11 mouse cellular contexts compared by ENCODE assay signal in the genomic region with DNA sequence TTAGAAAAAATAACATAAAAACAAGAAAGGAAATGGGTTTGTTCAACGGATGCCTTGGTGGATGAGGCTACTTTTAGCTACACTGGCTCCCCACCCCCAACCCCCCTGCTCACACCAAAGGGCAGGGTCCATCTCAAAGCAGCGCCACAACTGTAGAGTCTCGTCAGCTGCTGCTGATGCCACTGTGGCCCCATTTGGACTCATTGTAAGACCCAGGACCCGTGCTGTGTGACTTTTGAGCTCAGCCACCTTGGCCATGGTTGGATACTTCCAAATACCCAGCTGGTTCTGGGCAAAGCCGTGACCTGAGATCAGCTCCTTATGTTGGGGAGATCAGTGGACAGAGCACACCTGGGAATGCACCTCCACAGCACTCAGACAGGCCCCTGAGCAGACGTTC. TPM values are rescaled to one million over a fixed set of nuclear protein-coding genes. Genes with fewer than 3 reads are reported as not detected.
DNase-seq lines count a peak whose midpoint lies in the region; ATAC-seq and TF ChIP-seq lines count a peak whose summit lies in the region.
"Had no signal": no experiment of that assay in that cellular context is flagged by ENCODE, and none has a peak within 500 bp of the region (broad histone marks: within the 10 kb centered on the region; RNA-seq: fewer than 3 reads in every experiment).

No protein-coding gene starts in this region.

- no peak overlapping the region for H3K4me3 ChIP-seq in kidney, embryonic 15.5 days (replicated peaks)
- no peak overlapping the region for H3K4me3 ChIP-seq in liver, embryonic 13.5 days (replicated peaks)
- no peak overlapping the region for H3K4me3 ChIP-seq in liver, embryonic 11.5 days (ENCODE audit: low read depth, low read length)
- no peak overlapping the region for H3K4me3 ChIP-seq in midbrain, embryonic 11.5 days (ENCODE audit: low read depth, low read length)
- no peak overlapping the region for H3K4me3 ChIP-seq in midbrain, postnatal 0 days (ENCODE audit: low read depth, low read length)

- no peaks in the 10 kb centered on the region for H3K4me1 ChIP-seq in kidney, embryonic 15.5 days
- H3K4me1 ChIP-seq in liver, embryonic 13.5 days (replicated peaks): peaks cover 33% of the 10 kb centered on the region
- H3K4me1 ChIP-seq in liver, embryonic 11.5 days (replicated peaks; ENCODE audit: control insufficient read depth, insufficient read depth, low read length): peaks cover 10% of the 10 kb centered on the region
- H3K4me1 ChIP-seq in midbrain, embryonic 11.5 days (ENCODE audit: control insufficient read depth, insufficient read depth, low read length): no peaks in the 10 kb centered on the region
- H3K4me1 ChIP-seq in midbrain, postnatal 0 days (ENCODE audit: insufficient read depth, low read length): no peaks in the 10 kb centered on the region

- no peak for TF ChIP-seq CTCF in midbrain, postnatal 0 days (IDR thresholded peaks at IDR 0.05)

- H3K27ac ChIP-seq in kidney, embryonic 15.5 days: no peak overlapping the region
- 0 out of 2 replicates have a peak overlapping the region, but pooled peaks have one; percentile 34 for H3K27ac ChIP-seq in liver, embryonic 13.5 days
- no peak overlapping the region for H3K27ac ChIP-seq in liver, embryonic 11.5 days (ENCODE audit: low read depth, low read length)
- H3K27ac ChIP-seq in midbrain, embryonic 11.5 days (ENCODE audit: low read depth, low read length): no peak overlapping the region
- no peak overlapping the region for H3K27ac ChIP-seq in midbrain, postnatal 0 days (ENCODE audit: low read depth, low read length)

- intact Hi-C loops in heart, postnatal 36 days (cut with DNase I): loop anchor here (5.0 kb wide), 1 partner anchor 156 kb away; no protein-coding TSS in a partner anchor

- H3K36me3 ChIP-seq in kidney, embryonic 15.5 days: peaks cover 8% of the 10 kb centered on the region; the same call in 1 of the 2 replicates
- H3K36me3 ChIP-seq in liver, embryonic 13.5 days: no peaks in the 10 kb centered on the region
- no peaks in the 10 kb centered on the region for H3K36me3 ChIP-seq in liver, embryonic 11.5 days (ENCODE audit: control insufficient read depth, insufficient read depth, low read length)
- H3K36me3 ChIP-seq in midbrain, embryonic 11.5 days (ENCODE audit: control insufficient read depth, insufficient read depth, low read length): no peaks in the 10 kb centered on the region
- peaks cover 5% of the 10 kb centered on the region; the same call in 1 of the 2 replicates for H3K36me3 ChIP-seq in midbrain, postnatal 0 days (ENCODE audit: insufficient read depth, low read length)

- no peaks in the 10 kb centered on the region for H3K9me3 ChIP-seq in kidney, embryonic 15.5 days (replicated peaks)
- no peaks in the 10 kb centered on the region for H3K9me3 ChIP-seq in liver, embryonic 13.5 days (replicated peaks)
- no peaks in the 10 kb centered on the region for H3K9me3 ChIP-seq in liver, embryonic 11.5 days (ENCODE audit: control insufficient read depth, low read length)
- no peaks in the 10 kb centered on the region for H3K9me3 ChIP-seq in midbrain, embryonic 11.5 days (ENCODE audit: control insufficient read depth, low read length)
- H3K9me3 ChIP-seq in midbrain, postnatal 0 days (ENCODE audit: low read length): no peaks in the 10 kb centered on the region
- H3K9me3 ChIP-seq: G1E had no signal

- H3K27me3 ChIP-seq in kidney, embryonic 15.5 days: no peaks in the 10 kb centered on the region
- H3K27me3 ChIP-seq in liver, embryonic 13.5 days: no peaks in the 10 kb centered on the region
- H3K27me3 ChIP-seq in liver, embryonic 11.5 days (replicated peaks; ENCODE audit: control insufficient read depth, insufficient read depth, low read length): no peaks in the 10 kb centered on the region
- no peaks in the 10 kb centered on the region for H3K27me3 ChIP-seq in midbrain, embryonic 11.5 days (ENCODE audit: control insufficient read depth, insufficient read depth, low read length)
- no peaks in the 10 kb centered on the region for H3K27me3 ChIP-seq in midbrain, postnatal 0 days (ENCODE audit: insufficient read depth, low read length)
- H3K27me3 ChIP-seq: CH12.LX, Patski had no signal

- WGBS in kidney, embryonic 15.5 days: 85% methylated on average over 6 of the region's 6 CpGs
- WGBS in liver, embryonic 13.5 days (ENCODE audit: insufficient replicate concordance): 80% methylated on average over 6 of the region's 6 CpGs
- 85% methylated on average over 6 of the region's 6 CpGs for WGBS in liver, embryonic 11.5 days
- WGBS in midbrain, embryonic 11.5 days: 84% methylated on average over 6 of the region's 6 CpGs
- 87% methylated on average over 6 of the region's 6 CpGs for WGBS in midbrain, postnatal 0 days

- peak; percentile 91 for DNase-seq in heart, adult 11 months
- no peak for DNase-seq in heart, postnatal 36 days
- no peak for DNase-seq in kidney, postnatal 25 days
- no peak for DNase-seq in liver, embryonic 13.5 days
- no peak for DNase-seq in liver, embryonic 11.5 days (ENCODE audit: low spot score)
- peak; percentile 61 for DNase-seq in midbrain, embryonic 11.5 days (ENCODE audit: low spot score, missing footprints)
- no peak for DNase-seq in midbrain, postnatal 0 days (ENCODE audit: low spot score)

- 0 out of 2 replicates have a peak, but pooled peaks have one; percentile 25 for ATAC-seq in kidney, embryonic 15.5 days (replicated peaks; ENCODE audit: low FRiP score)
- no peak for ATAC-seq in liver, embryonic 13.5 days (ENCODE audit: low read depth)
- no peak for ATAC-seq in liver, embryonic 11.5 days (replicated peaks; ENCODE audit: low FRiP score)
- no peak for ATAC-seq in midbrain, embryonic 11.5 days (ENCODE audit: low FRiP score)
- ATAC-seq in midbrain, postnatal 0 days (ENCODE audit: low FRiP score): no peak
- ATAC-seq: Patski had no signal

- no peak overlapping the region for H3K9ac ChIP-seq in kidney, embryonic 15.5 days
- no peak overlapping the region for H3K9ac ChIP-seq in liver, embryonic 13.5 days
- no peak overlapping the region for H3K9ac ChIP-seq in liver, embryonic 11.5 days (ENCODE audit: low read depth, low read length)
- H3K9ac ChIP-seq in midbrain, embryonic 11.5 days (ENCODE audit: low read length): no peak overlapping the region
- no peak overlapping the region for H3K9ac ChIP-seq in midbrain, postnatal 0 days (replicated peaks; ENCODE audit: low read length, poor library complexity, severe bottlenecking)

- H3K4me2 ChIP-seq in kidney, embryonic 15.5 days: no peak overlapping the region
- no peak overlapping the region for H3K4me2 ChIP-seq in liver, embryonic 13.5 days
- H3K4me2 ChIP-seq in liver, embryonic 11.5 days: no peak overlapping the region
- H3K4me2 ChIP-seq in midbrain, embryonic 11.5 days: no peak overlapping the region
- H3K4me2 ChIP-seq in midbrain, postnatal 0 days (ENCODE audit: low read depth, low read length, poor library complexity, severe bottlenecking): no peak overlapping the region

RNA-seq across cellular contexts. Expression of gene Ifnar1, which starts 28.1 kb away (rescaled TPM):
- total RNA-seq in heart, postnatal 36 days (2021): 10 to 100 TPM; 31.5 to 32.6 TPM
- polyA plus RNA-seq in kidney, embryonic 15.5 days (2015; fragmentation: Nextera tagmentation; extraction: Ambion mirVana): 58.5 and 62.2 TPM in 2 replicates
- 18.0 and 19.1 TPM in 2 replicates for polyA plus RNA-seq in liver, embryonic 13.5 days (2015; fragmentation: Nextera tagmentation; extraction: Ambion mirVana)
- polyA plus RNA-seq in liver, embryonic 11.5 days (2014; fragmentation: Nextera tagmentation; extraction: Ambion mirVana): 32.6 and 35.5 TPM in 2 replicates
- 49.9 and 53.8 TPM in 2 replicates for polyA plus RNA-seq in midbrain, embryonic 11.5 days (2014; fragmentation: Nextera tagmentation; extraction: Ambion mirVana)
- total RNA-seq in midbrain, postnatal 0 days (2014; rRNA removed): 61.1 and 78.9 TPM in 2 replicates
- polyA plus RNA-seq in midbrain, postnatal 0 days (2015; fragmentation: Nextera tagmentation; extraction: Ambion mirVana): 30.9 and 32.4 TPM in 2 replicates

RNA-seq across cellular contexts. Expression of gene Ifngr2, which starts 33.8 kb away (rescaled TPM):
- total RNA-seq in heart, postnatal 36 days (2021): 100 to 1,000 TPM; 128 to 159 TPM
- polyA plus RNA-seq in kidney, embryonic 15.5 days (2015; fragmentation: Nextera tagmentation; extraction: Ambion mirVana): 52.0 and 55.9 TPM in 2 replicates
- polyA plus RNA-seq in liver, embryonic 13.5 days (2015; fragmentation: Nextera tagmentation; extraction: Ambion mirVana): 15.4 and 18.1 TPM in 2 replicates
- polyA plus RNA-seq in liver, embryonic 11.5 days (2014; fragmentation: Nextera tagmentation; extraction: Ambion mirVana): 26.2 and 28.7 TPM in 2 replicates
- 33.1 and 34.8 TPM in 2 replicates for polyA plus RNA-seq in midbrain, embryonic 11.5 days (2014; fragmentation: Nextera tagmentation; extraction: Ambion mirVana)
- 59.3 and 75.1 TPM in 2 replicates for total RNA-seq in midbrain, postnatal 0 days (2014; rRNA removed)
- polyA plus RNA-seq in midbrain, postnatal 0 days (2015; fragmentation: Nextera tagmentation; extraction: Ambion mirVana): 140 and 141 TPM in 2 replicates

Comparison
In these comparisons a context has a peak if more than half of its experiments do, and no peak if none do; other contexts are left out.
1. DNase-seq: peak in heart, adult 11 months (single experiment) and midbrain, embryonic 11.5 days (single experiment); none in heart, postnatal 36 days (0 of 2), kidney, postnatal 25 days (0 of 2), liver, embryonic 13.5 days (single experiment), liver, embryonic 11.5 days (single experiment) and midbrain, postnatal 0 days (single experiment).